Mouse (Mus musculus): ENCODE measurements around the gene H2al1a. TPM values are rescaled to one million over a fixed set of nuclear protein-coding genes. Genes with fewer than 3 reads are reported as not detected.
"Not testable (repeated sequence)": the region's sequence is repeated elsewhere in the genome, so short reads cannot be mapped to it uniquely, and the experiment has no call there.

Gene H2al1a
- polyA plus RNA-seq, 1 experiment = not detected

- WGBS = 100% methylated on average over 1 of the region's 5 CpGs
These were observed 25.3 kb downstream of the H2al1a start, which contains the start of gene H2al1i for GRCm38 (mm10) chrX:11324359-11324758. Gene H2al1i, plus strand, starts transcription at chrX:11324659.

GRCm38 (mm10) chrX:11327522-11327921 is 28.5 kb downstream of the H2al1a start, which contains the start of gene H2al1j:
Gene H2al1j, plus strand, starts transcription at chrX:11327822.
- 95% methylated on average over 2 of the region's 2 CpGs for WGBS

More at GRCm38 (mm10) chrX:11324359-11324758, 25.3 kb downstream of the H2al1a start, which contains the start of gene H2al1i:
- not testable (repeated sequence) for DNase-seq (ENCODE audit: low read depth, low spot score)

GRCm38 (mm10) chrX:11345762-11346161 is 46.7 kb downstream of the H2al1a start:
- DNase-seq (ENCODE audit: low read depth, low spot score) = no peak
- WGBS = 75% methylated on average over 9 of the region's 9 CpGs

More at GRCm38 (mm10) chrX:11327522-11327921, 28.5 kb downstream of the H2al1a start, which contains the start of gene H2al1j:
- DNase-seq (ENCODE audit: low read depth, low spot score) = not testable (repeated sequence)

GRCm38 (mm10) chrX:11346756-11347155 is 47.7 kb downstream of the H2al1a start:
- DNase-seq (ENCODE audit: low read depth, low spot score) = no peak
- WGBS = 92% methylated on average over 3 of the region's 3 CpGs

Other genes with a start within 250 kb of the H2al1a start
- not detected in 2 replicates for gene H2al1b, start 3.2 kb downstream of the H2al1a start, polyA plus RNA-seq (2012; rRNA removed)
- gene H2al1c, start 6.4 kb downstream of the H2al1a start, polyA plus RNA-seq (2012; rRNA removed) = not detected in 2 replicates
- not detected in 2 replicates for gene H2al1d, start 9.6 kb downstream of the H2al1a start, polyA plus RNA-seq (2012; rRNA removed)
- gene H2al1e, start 12.7 kb downstream of the H2al1a start, polyA plus RNA-seq (2012; rRNA removed) = not detected in 2 replicates
- not detected in 2 replicates for gene H2al1f, start 15.9 kb downstream of the H2al1a start, polyA plus RNA-seq (2012; rRNA removed)
- gene H2al1g, start 19.0 kb downstream of the H2al1a start, polyA plus RNA-seq (2012; rRNA removed) = not detected in 2 replicates
- gene H2al1h, start 22.2 kb downstream of the H2al1a start, polyA plus RNA-seq (2012; rRNA removed) = not detected in 2 replicates
- not detected in 2 replicates for gene H2al1i, start 25.4 kb downstream of the H2al1a start, polyA plus RNA-seq (2012; rRNA removed)
- not detected in 2 replicates for gene H2al1j, start 28.6 kb downstream of the H2al1a start, polyA plus RNA-seq (2012; rRNA removed)